Mouse (Mus musculus): ENCODE results near the gene Tenm1. TPM values are rescaled to one million over a fixed set of nuclear protein-coding genes. Genes with fewer than 3 reads are reported as not detected.

Gene Tenm1
- total and polyA plus RNA-seq, 2 experiments = not detected

DNA sequence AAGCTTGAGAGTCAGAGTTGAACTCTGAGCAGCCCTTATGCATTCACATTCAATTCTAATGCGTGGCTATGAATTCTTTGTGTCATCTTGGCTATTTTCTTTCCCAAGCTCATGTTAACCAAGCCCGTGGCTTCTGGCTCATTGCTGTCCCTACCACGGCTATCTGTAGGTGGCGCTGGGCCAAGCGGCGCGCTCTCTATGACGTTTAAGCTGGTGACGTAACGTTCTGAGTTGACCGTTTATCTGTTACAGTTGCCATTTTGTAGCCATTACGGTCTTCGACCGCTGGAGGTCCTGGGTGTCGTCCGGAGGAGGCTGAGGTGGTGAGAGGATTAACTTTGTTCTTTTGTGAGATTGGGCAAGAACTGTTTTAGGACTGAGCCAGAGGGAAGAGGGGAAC, 939.5 kb downstream of the Tenm1 start, which contains the start of gene Tex13c2:
Gene Tex13c2 (plus strand): TSS at position 246 of the 400 bp plus-strand sequence.
- Histone ChIP-seq H3K9ac (ENCODE audit: low read depth, low read length) (no peak within 1 kb of the TSS), H3K27me3 (ENCODE audit: control insufficient read depth, insufficient read depth, low read length) (no peaks in the 10 kb centered on the region), H3K36me3 (ENCODE audit: control insufficient read depth, insufficient read depth, low read length) (no peaks in the 10 kb centered on the region), H3K79me2 (ENCODE audit: control insufficient read depth, insufficient read depth, low read length) (no peaks in the 10 kb centered on the region), H3K27ac (replicated peaks; ENCODE audit: insufficient read depth, low read depth, low read length) (no peak within 1 kb of the TSS), H3K4me3 (ENCODE audit: insufficient read depth, low read depth, low read length) (no peak within 1 kb of the TSS), H3K4me1 (ENCODE audit: control insufficient read depth, insufficient read depth, low read length) (no peaks in the 10 kb centered on the region)
- DNase-seq (ENCODE audit: extremely low read depth, low read depth, low spot score) = no peak
- 94% methylated on average over 16 of the region's 16 CpGs for WGBS
- TF ChIP-seq CTCF (IDR thresholded peaks at IDR 0.05; ENCODE audit: low read depth, low read length) = no peak
- no peak for TF ChIP-seq POLR2A (IDR thresholded peaks at IDR 0.05; ENCODE audit: extremely low read depth, insufficient read depth, low read length)

Other genes starting within 250 kb of the Tenm1 start
- not detected in 2 replicates for gene Tex13c1, start 162.0 kb upstream of the Tenm1 start, total RNA-seq (2014; rRNA removed)
- not detected in 2 replicates for gene Tex13c1, start 162.0 kb upstream of the Tenm1 start, polyA plus RNA-seq (2012; rRNA removed)